Mouse (Mus musculus) hindbrain, embryonic 14.5 days (tissue): ENCODE measurements at regions not wholly inside any gene's neighbourhood (a gene's known extent, or its start where the extent isn't known, plus 50 kb on each side); places are given as distances from the start of the nearest gene placed in this dataset.

Experiments
- ATAC-seq: fragments of 200-750 bp; cut with Nextera tagmentation; 2 replicates; pipeline ENCODE4 v1.8.0; 2017; ENCODE audit warnings: moderate number of reproducible peaks, mild to moderate bottlenecking, moderate TSS enrichment, moderate library complexity; ENCODE audit not compliant: low FRiP score
- DNase-seq: peaks from one replicate; pipeline ENCODE4 v3.0.0-alpha.2; 2015; ENCODE audit warnings: low spot score
- H3K27ac ChIP-seq: fragments of 300-500 bp; sonication (generic); 2 replicates; pipeline ENCODE4 v1.5.1; 2014; ENCODE audit warnings: mild to moderate bottlenecking, moderate library complexity
- H3K27me3 ChIP-seq: fragments of 300-500 bp; sonication (generic); 2 replicates; pipeline ENCODE4 v1.6.1; 2014; ENCODE audit warnings: mild to moderate bottlenecking, low read length, mixed read lengths; ENCODE audit not compliant: control insufficient read depth, insufficient read depth
- H3K36me3 ChIP-seq: fragments of 300-500 bp; sonication (generic); replicated peaks from 2 replicates; pipeline ENCODE4 v1.6.1; 2014; ENCODE audit not compliant: control insufficient read depth, insufficient read depth
- H3K4me1 ChIP-seq: fragments of 300-500 bp; sonication (generic); replicated peaks from 2 replicates; pipeline ENCODE4 v1.6.1; 2014; ENCODE audit warnings: antibody characterized with exemption, low read length, mixed read lengths; ENCODE audit not compliant: control insufficient read depth, insufficient read depth
- H3K4me2 ChIP-seq: fragments of 300-500 bp; sonication (generic); replicated peaks from 2 replicates; pipeline ENCODE4 v1.6.1; 2014; ENCODE audit warnings: mild to moderate bottlenecking, moderate library complexity
- H3K4me3 ChIP-seq: fragments of 300-500 bp; sonication (generic); replicated peaks from 2 replicates; pipeline ENCODE4 v1.5.1; 2014; ENCODE audit warnings: mild to moderate bottlenecking, low read length
- H3K9ac ChIP-seq: fragments of 300-500 bp; sonication (generic); 2 replicates; pipeline ENCODE4 v1.6.1; 2014
- H3K9me3 ChIP-seq: fragments of 300-500 bp; sonication (generic); 2 replicates; pipeline ENCODE4 v1.6.1; 2016; ENCODE audit warnings: low read length; ENCODE audit not compliant: control insufficient read depth
- WGBS: fragments of 180-500 bp; shearing (Covaris S2); extraction: QIAGEN DNeasy Blood & Tissue Kit; methylation state at CpG from one replicate; pipeline ENCODE4 v1.1.7; 2014; 5-methylcytosine and 5-hydroxymethylcytosine counted together

- no peak overlapping the region for H3K27ac ChIP-seq
- DNase-seq (no peak), ATAC-seq (no peak)
- no peak overlapping the region for H3K9ac ChIP-seq
- no peaks in the 10 kb centered on the region for H3K4me1 ChIP-seq
- no peak overlapping the region for H3K4me2 ChIP-seq
- whole genome bisulfite sequencing: 84% methylated on average over 2 of the region's 2 CpGs
- no peaks in the 10 kb centered on the region for H3K36me3 ChIP-seq
- no peaks in the 10 kb centered on the region for H3K27me3 ChIP-seq
- H3K9me3 ChIP-seq: no peaks in the 10 kb centered on the region
- H3K4me3 ChIP-seq: no peak overlapping the region
Observed at GRCm38 (mm10) chr9:95331275-95331674, 75.2 kb downstream of the Chst2 start.

GRCm38 (mm10) chr9:95330097-95330496 is 76.4 kb downstream of the Chst2 start:
- WGBS: 87% methylated on average over 7 of the region's 7 CpGs
- Histone ChIP-seq H3K4me3 (no peak overlapping the region), H3K4me1 (no peaks in the 10 kb centered on the region), H3K36me3 (no peaks in the 10 kb centered on the region), H3K27me3 (no peaks in the 10 kb centered on the region), H3K27ac (no peak overlapping the region), H3K9ac (no peak overlapping the region), H3K4me2 (no peak overlapping the region), H3K9me3 (no peaks in the 10 kb centered on the region)
- ATAC-seq (no peak), DNase-seq (no peak)

- H3K9ac ChIP-seq: no peak overlapping the region
- H3K9me3 ChIP-seq: no peaks in the 10 kb centered on the region
- ATAC-seq (no peak), DNase-seq (no peak)
- no peaks in the 10 kb centered on the region for H3K4me1 ChIP-seq
- no peak overlapping the region for H3K4me3 ChIP-seq
- no peaks in the 10 kb centered on the region for H3K27me3 ChIP-seq
- WGBS: 84% methylated on average over 9 of the region's 9 CpGs
- H3K36me3 ChIP-seq: no peaks in the 10 kb centered on the region
- no peak overlapping the region for H3K27ac ChIP-seq
- no peak overlapping the region for H3K4me2 ChIP-seq
Observed at GRCm38 (mm10) chr9:95329053-95329430, 77.5 kb downstream of the Chst2 start.

GRCm38 (mm10) chr9:95328261-95329052 is 78.1 kb downstream of the Chst2 start:
- no peak for ATAC-seq
- Histone ChIP-seq H3K4me3 (no peak overlapping the region), H3K27ac (no peak overlapping the region), H3K36me3 (no peaks in the 10 kb centered on the region), H3K4me2 (no peak overlapping the region), H3K9me3 (no peaks in the 10 kb centered on the region), H3K9ac (no peak overlapping the region), H3K27me3 (no peaks in the 10 kb centered on the region), H3K4me1 (peaks cover 3% of the 10 kb centered on the region; the same call in 1 of the 2 replicates)
- DNase-seq: no peak
- 84% methylated on average over 12 of the region's 15 CpGs for WGBS

GRCm38 (mm10) chr9:95327771-95328170 is 78.8 kb downstream of the Chst2 start:
- H3K4me2 ChIP-seq: no peak overlapping the region
- no peaks in the 10 kb centered on the region for H3K27me3 ChIP-seq
- H3K9ac ChIP-seq: no peak overlapping the region
- no peaks in the 10 kb centered on the region for H3K36me3 ChIP-seq
- H3K9me3 ChIP-seq: no peaks in the 10 kb centered on the region
- no peak overlapping the region for H3K4me3 ChIP-seq
- DNase-seq (no peak), ATAC-seq (no peak)
- no peak overlapping the region for H3K27ac ChIP-seq
- WGBS: 49% methylated on average over 3 of the region's 3 CpGs
- peaks cover 8% of the 10 kb centered on the region; the same call in 1 of the 2 replicates for H3K4me1 ChIP-seq

GRCm38 (mm10) chr9:95323622-95324021 is 82.9 kb downstream of the Chst2 start:
- H3K4me2 ChIP-seq: no peak overlapping the region
- ATAC-seq (no peak), DNase-seq (no peak)
- H3K36me3 ChIP-seq: no peaks in the 10 kb centered on the region
- no peaks in the 10 kb centered on the region for H3K9me3 ChIP-seq
- 14% methylated on average over 7 of the region's 7 CpGs for WGBS
- no peak overlapping the region for H3K27ac ChIP-seq
- no peak overlapping the region for H3K9ac ChIP-seq
- no peaks in the 10 kb centered on the region for H3K27me3 ChIP-seq
- peaks cover 8% of the 10 kb centered on the region; the same call in 1 of the 2 replicates for H3K4me1 ChIP-seq
- H3K4me3 ChIP-seq: no peak overlapping the region

- Histone ChIP-seq H3K9ac (no peak overlapping the region), H3K36me3 (no peaks in the 10 kb centered on the region), H3K4me3 (no peak overlapping the region), H3K27ac (no peak overlapping the region), H3K4me1 (peaks cover 8% of the 10 kb centered on the region; the same call in 1 of the 2 replicates), H3K4me2 (no peak overlapping the region), H3K9me3 (no peaks in the 10 kb centered on the region), H3K27me3 (no peaks in the 10 kb centered on the region)
- no peak for DNase-seq
- peak; percentile 68; the same call in 1 of the 2 replicates for ATAC-seq
- WGBS: 50% methylated on average over 5 of the region's 5 CpGs
Observed at GRCm38 (mm10) chr9:95322893-95323292, 83.6 kb downstream of the Chst2 start.

- Histone ChIP-seq H3K4me1 (peaks cover 8% of the 10 kb centered on the region; the same call in 1 of the 2 replicates), H3K27ac (no peak overlapping the region), H3K9ac (no peak overlapping the region), H3K27me3 (no peaks in the 10 kb centered on the region), H3K36me3 (no peaks in the 10 kb centered on the region), H3K9me3 (no peaks in the 10 kb centered on the region), H3K4me3 (no peak overlapping the region), H3K4me2 (no peak overlapping the region)
- ATAC-seq: no peak
- 85% methylated on average over 2 of the region's 2 CpGs for WGBS
- no peak for DNase-seq
Observed at GRCm38 (mm10) chr9:95322031-95322430, 84.5 kb downstream of the Chst2 start.

- no peaks in the 10 kb centered on the region for H3K36me3 ChIP-seq
- no peaks in the 10 kb centered on the region for H3K9me3 ChIP-seq
- H3K4me1 ChIP-seq: peaks cover 8% of the 10 kb centered on the region; the same call in 1 of the 2 replicates
- ATAC-seq (no peak), DNase-seq (no peak)
- H3K27me3 ChIP-seq: no peaks in the 10 kb centered on the region
- no peak overlapping the region for H3K4me2 ChIP-seq
- H3K9ac ChIP-seq: no peak overlapping the region
- no peak overlapping the region for H3K4me3 ChIP-seq
- H3K27ac ChIP-seq: no peak overlapping the region
- WGBS: 93% methylated on average over 9 of the region's 9 CpGs
Observed at GRCm38 (mm10) chr9:95318926-95319325, 87.6 kb downstream of the Chst2 start.
